Mouse (Mus musculus) testis, adult 2 months (tissue): ENCODE measurements around the gene Unc13a. TPM values are rescaled to one million over a fixed set of nuclear protein-coding genes. Genes with fewer than 3 reads are reported as not detected.

Experiments
- H3K27ac ChIP-seq: fragments of 200-500 bp; 2 replicates; pipeline ENCODE4 v1.5.1; 2012; ENCODE audit warnings: low read depth, low read length; ENCODE audit not compliant: control insufficient read depth, insufficient read depth
- H3K27me3 ChIP-seq: fragments of 200-500 bp; 2 replicates; pipeline ENCODE4 v1.6.1; 2012; ENCODE audit warnings: mild to moderate bottlenecking, low read length, moderate library complexity; ENCODE audit not compliant: control insufficient read depth, insufficient read depth
- H3K36me3 ChIP-seq: fragments of 200-500 bp; 2 replicates; pipeline ENCODE4 v1.6.1; 2012; ENCODE audit warnings: mild to moderate bottlenecking, low read length; ENCODE audit not compliant: control insufficient read depth, insufficient read depth
- H3K4me1 ChIP-seq: fragments of 200-500 bp; 2 replicates; pipeline ENCODE4 v1.6.1; 2012; ENCODE audit warnings: low read length; ENCODE audit not compliant: control insufficient read depth, insufficient read depth
- H3K4me3 ChIP-seq: fragments of 200-500 bp; 2 replicates; pipeline ENCODE4 v1.5.1; 2012; ENCODE audit warnings: low read depth, mild to moderate bottlenecking, low read length, moderate library complexity, mixed read lengths; ENCODE audit not compliant: control insufficient read depth
- CTCF ChIP-seq: fragments of 200-500 bp; IDR thresholded peaks from 2 replicates; pipeline ENCODE4 v1.5.1; 2012; ENCODE audit warnings: low read depth, mild to moderate bottlenecking, inconsistent platforms, low read length, moderate library complexity; ENCODE audit not compliant: control insufficient read depth, insufficient read depth, insufficient replicate concordance
- POLR2A ChIP-seq: fragments of 200-500 bp; IDR thresholded peaks from 2 replicates; pipeline ENCODE4 v1.6.1; 2012; ENCODE audit warnings: low read depth, mild to moderate bottlenecking, inconsistent platforms, low read length, moderate library complexity; ENCODE audit not compliant: control insufficient read depth
- polyA plus RNA-seq: library from polyadenylated mRNA; depleted of rRNA; stranded (reverse); fragments of >200 nt; gene quantifications from 2 replicates; pipeline ENCODE4 v1.2.3, GENCODE M21; 2012

Unc13a gene
- polyA plus RNA-seq, 1 experiment = 0.33 TPM

DNA sequence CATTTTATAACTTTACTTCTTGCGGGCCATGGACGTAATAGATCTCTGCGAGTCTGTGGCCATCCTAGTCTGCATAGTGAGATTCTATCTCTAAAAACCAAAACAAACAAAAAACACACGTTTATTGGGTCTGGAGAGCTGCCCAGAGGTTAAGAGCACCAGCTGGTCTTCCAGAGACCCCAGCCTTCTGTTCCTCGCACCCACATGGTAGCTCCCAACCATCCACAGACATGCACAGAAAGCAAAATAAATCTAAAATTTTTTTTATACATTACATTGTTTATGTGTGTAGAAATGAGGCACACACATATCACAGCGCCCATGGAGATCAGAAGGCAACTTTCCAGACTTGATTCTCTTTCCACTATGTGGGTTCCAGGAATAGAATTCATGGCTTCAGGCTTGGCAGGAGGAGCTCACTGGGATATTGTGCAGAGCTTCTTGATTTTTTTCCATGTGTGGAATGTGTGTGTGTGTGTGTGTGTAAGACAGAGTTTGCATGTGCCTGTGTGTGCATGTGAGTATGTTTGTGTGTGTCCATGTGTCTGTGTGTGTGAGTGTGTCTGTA, 695 bp upstream of the Unc13a start:
- Histone ChIP-seq H3K27me3 (no peaks in the 10 kb centered on the region), H3K4me1 (peaks cover 16% of the 10 kb centered on the region), H3K27ac (no peak overlapping the region), H3K36me3 (no peaks in the 10 kb centered on the region), H3K4me3 (no peak overlapping the region)
- TF ChIP-seq POLR2A (no peak), CTCF (no peak)

DNA sequence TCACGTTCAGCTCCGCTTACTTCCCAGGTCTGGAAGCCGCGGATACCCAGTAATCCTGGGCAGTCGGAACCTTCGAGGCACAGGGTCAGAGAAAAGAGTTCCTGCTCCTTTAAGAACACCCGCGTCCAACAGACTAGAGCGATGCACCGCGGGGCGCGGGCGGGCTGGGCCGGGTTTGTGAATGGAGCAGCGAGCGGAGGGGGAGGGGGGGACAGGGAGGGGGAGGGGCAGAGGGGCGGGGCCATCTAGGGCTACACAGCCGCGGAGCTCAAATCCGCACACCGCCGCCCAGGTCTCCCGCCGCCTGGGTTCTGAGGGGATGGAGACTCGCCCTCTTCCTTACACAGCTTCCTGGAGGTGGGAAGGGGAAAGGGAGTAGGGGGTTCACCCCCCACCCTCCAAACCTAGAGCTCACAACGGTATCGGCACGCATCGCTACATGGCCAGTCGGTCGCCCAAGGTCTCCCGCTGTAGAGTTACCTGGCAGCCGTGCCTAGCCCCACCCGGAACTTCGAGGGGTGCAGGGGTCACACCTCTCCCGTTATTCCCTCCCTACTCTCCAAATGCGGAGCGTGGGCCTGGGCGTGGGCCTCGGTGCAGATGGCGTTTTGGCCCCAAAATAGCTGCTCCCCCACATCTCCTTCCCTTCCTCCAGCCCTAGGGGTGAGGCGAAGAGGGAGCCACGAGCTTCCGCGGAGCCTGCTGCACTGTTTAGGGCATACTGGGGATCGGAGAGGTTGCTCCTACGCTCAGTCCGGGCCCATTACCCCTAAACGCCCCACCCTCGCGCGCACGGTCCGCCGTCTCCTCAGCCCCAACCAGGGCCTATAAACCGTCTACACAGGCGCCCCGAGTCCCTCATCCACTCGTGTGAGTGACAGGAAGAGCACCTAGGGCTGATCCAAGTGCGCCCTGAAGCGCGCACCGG, 672 bp downstream of the Unc13a start:
- Histone ChIP-seq H3K36me3 (no peaks in the 10 kb centered on the region), H3K4me3 (peak overlapping the region; percentile 67), H3K27ac (no peak overlapping the region), H3K4me1 (peaks cover 19% of the 10 kb centered on the region), H3K27me3 (no peaks in the 10 kb centered on the region)
- TF ChIP-seq CTCF (no peak), POLR2A (no peak)

DNA sequence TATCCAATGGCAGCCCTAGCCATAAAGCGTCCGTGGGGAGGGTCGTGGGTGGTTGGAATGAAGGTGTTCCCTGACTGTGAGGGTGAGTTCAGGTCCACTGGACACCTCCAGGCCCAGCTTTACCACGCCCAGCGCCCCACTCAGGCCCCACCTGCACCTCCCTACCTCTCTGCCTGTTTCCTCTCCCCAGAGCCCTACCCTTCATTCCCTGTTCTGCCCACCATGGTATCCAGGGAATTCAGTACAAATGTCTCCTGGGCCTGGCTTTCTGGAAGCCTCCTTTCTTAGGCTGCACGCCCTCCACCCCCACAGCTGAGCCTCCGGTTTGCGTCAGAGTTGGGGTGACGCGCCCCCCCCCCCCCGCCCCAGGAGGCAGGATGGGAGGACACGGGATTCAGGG, 1.4 kb downstream of the Unc13a start:
- Histone ChIP-seq H3K4me3 (no peak overlapping the region), H3K27ac (no peak overlapping the region), H3K4me1 (peaks cover 18% of the 10 kb centered on the region), H3K27me3 (no peaks in the 10 kb centered on the region), H3K36me3 (no peaks in the 10 kb centered on the region)
- no peak for TF ChIP-seq POLR2A
- TF ChIP-seq CTCF = no peak

DNA sequence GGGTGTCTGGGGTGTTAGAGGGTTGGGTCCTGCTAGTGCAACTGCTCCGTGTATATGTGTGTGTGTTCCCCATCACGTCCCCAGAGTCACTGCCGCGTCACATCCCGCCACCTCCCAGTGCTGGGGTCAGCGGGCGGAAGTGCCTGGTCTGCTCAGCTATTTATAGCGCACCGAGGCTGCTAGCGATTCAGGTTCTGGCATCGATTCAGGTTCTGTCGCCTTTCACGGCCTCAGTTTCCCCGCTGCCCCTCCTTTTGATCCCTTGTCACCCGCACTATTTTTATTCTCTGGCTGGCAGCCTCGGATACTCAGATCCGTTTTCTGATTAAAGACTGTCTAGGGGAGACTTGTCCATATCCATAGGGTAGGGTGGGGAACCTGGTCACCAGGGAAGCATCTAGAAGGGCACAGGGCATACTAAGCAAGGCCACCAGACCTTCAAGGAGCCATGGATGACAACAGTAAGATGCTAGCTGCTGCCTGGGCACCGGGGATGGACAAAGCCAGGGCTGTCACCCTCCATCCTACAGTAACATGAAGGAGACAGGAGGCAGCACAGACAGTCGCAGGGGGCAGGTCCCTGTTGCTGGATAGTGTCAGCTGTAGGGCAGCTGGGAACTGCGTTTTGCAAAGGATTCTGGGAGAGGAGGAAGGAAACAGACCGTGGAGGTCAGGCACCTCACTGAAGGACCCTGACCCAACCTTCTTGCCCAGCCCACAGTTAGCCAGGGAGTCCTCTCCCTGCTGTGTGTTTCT, 3.2 kb downstream of the Unc13a start:
- H3K4me1 ChIP-seq = peaks cover 18% of the 10 kb centered on the region
- H3K27me3 ChIP-seq = no peaks in the 10 kb centered on the region
- H3K36me3 ChIP-seq = no peaks in the 10 kb centered on the region
- no peak for TF ChIP-seq CTCF
- H3K27ac ChIP-seq = no peak overlapping the region
- H3K4me3 ChIP-seq = no peak overlapping the region

DNA sequence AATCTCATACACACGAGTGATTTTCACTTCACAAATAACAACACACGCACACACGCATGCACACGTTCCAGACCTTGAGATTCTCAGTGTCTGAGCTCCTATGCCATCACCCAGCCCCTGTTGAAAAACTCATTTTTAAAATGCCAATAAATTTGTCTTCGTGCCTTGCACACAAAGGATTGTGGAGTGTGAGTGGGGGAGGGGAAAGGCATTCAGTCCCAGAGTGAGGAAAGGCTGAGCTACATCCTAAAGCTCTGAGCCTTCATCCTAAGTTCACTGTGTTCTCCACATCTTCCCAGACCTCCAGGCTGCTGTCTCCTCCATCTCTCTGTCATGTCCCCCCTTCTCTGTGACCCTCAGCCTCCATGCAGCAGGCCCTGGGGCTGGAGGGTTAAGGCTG, 4.3 kb downstream of the Unc13a start:
- H3K4me3 ChIP-seq = no peak overlapping the region
- no peaks in the 10 kb centered on the region for H3K36me3 ChIP-seq
- no peaks in the 10 kb centered on the region for H3K27me3 ChIP-seq
- H3K27ac ChIP-seq = no peak overlapping the region
- peaks cover 18% of the 10 kb centered on the region for H3K4me1 ChIP-seq
- no peak for TF ChIP-seq CTCF
- TF ChIP-seq POLR2A = no peak

DNA sequence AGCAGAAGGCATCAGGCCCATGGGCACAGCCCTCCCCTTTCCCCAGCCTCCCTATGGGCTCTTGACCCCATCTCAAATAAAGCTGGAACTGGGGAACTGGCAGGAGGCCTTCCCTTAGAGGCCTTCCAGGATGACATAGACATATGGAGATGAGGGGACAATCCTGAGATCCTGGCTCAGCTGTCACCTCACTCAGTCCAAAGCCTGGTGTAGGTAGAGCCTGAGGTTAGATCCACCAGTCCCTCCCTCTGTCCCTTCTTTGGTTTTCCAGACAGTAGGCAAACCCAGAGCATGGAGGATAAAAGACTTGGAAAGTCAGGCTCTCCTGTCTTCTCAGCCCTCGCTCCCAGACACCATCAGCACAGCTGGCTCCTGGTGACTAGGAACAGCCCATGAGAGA, 4.7 kb downstream of the Unc13a start:
- Histone ChIP-seq H3K4me3 (no peak overlapping the region), H3K27ac (no peak overlapping the region), H3K27me3 (no peaks in the 10 kb centered on the region), H3K36me3 (no peaks in the 10 kb centered on the region), H3K4me1 (peaks cover 18% of the 10 kb centered on the region)
- TF ChIP-seq POLR2A (no peak), CTCF (no peak)

DNA sequence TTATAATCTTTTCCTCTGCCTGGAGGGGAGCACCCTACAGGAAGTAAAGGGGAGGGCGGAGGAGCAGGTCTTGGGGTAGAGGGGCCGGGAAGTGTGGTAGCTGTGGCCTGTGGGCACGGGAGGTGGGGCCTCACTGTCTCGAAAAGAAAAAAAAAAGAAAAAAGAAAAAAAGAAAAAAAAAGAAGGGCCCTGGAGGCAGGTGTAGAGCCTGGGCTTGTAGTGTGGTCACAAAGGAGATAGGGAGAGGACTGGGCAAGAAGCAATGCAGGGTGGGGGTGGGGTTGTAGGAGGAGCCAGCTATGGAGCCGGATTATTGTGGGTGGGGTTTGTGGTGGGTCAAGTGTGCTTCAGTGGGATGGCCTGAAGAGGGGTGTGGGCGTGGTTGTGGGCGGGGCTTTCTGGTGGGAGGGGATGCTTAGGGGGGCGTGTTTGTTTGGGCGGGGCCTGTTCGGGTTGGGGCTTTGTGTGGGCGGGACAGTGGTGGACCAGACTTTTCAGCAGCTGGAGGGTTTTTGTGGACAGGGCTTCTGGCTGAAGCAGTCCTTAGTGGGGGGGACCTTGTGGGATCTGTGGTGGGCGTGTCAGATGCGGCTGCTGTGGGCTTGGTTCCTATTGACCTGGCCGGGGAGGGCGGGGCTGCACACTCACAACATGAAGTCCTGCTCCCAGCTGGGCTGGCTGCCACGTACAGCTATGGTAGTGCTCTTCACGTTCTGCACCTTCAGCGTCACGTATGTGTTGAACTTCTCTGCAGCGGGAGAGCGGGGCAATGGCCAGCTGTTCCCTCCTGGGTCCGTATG, 6.0 kb downstream of the Unc13a start:
- Histone ChIP-seq H3K4me3 (no peak overlapping the region), H3K36me3 (no peaks in the 10 kb centered on the region), H3K4me1 (peaks cover 12% of the 10 kb centered on the region), H3K27ac (no peak overlapping the region), H3K27me3 (no peaks in the 10 kb centered on the region)
- TF ChIP-seq CTCF = no peak
- no peak for TF ChIP-seq POLR2A
